Mouse (Mus musculus) naive thymus-derived CD4-positive, alpha-beta T cell, adult 2 months (primary cell): ENCODE results near the gene Agap1.

Experiments
- DNase-seq: peaks from one replicate; pipeline ENCODE4 v3.0.0-alpha.2; 2011; ENCODE audit warnings: low read depth

Gene Agap1

DNA sequence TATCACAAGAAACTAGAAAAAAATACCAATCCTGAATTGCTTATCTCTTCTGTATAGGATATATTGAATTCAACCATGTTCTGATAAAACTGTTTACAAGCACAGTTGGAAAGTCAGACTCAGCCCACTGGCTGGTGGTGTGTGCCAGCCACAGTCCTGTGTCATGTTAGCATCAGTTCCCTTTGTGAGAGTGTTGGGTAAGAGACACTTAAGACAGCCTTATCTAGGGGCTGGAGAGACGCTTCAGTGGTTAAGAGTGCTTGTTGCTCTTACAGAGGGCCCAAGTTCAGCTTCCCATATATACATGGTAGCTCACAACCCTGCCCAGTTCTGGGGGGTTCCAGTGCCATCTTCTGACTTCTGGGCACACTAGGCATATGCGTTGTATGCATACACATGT is 261.6 kb downstream of the Agap1 start:
- DNase-seq: no peak

DNA sequence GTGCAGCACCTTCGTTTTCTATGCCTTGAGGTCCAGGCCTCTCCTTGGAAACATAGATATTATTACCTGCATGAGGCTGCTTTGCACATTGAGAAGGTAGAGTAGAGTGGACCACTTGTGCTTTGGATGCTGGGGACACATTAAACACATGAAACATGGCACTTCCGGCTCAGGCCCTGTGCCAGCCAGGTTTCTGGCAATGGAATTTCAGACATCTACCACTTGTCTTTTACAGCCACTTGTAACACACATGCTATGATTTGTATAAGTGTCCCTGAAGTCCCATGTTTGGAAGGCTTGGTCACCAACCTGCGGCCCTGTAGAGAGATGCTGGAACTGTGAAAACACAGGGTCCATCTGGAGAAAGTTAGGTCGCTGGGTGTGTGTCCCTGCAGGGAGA is 262.5 kb downstream of the Agap1 start:
- DNase-seq: no peak

DNA sequence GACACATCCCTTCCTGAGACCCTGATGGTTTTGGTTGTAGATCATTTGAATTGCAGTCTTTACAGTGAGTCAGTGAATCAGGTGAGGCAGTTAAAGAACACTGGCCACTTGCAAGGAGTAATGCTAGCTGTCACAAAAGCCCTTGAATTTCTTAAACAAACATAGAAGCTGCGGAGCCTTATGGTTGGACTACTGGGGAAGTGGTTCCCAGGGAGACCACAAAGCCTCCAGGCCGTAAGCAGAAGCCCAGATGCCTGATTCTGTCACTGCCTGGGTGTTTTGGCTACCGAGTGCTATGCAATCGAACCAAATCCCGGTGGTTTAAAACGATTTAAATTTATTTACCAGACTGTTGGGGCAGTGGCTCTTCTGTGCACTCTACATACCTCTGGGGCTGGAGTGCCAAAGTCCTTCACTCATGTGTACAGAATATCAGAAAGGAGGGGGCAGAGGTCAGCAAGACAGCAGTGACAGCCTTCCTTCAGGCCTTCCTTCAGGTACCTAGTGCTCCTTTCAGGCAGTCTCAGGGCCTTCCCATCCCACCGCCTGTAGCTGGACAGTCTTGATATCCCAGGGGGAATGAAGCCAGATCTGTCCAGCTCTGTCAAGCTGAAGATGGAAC is 264.3 kb downstream of the Agap1 start:
- DNase-seq: no peak

GRCm38 (mm10) chr1:89724141-89724540 is 269.5 kb downstream of the Agap1 start:
- DNase-seq: no peak

DNA sequence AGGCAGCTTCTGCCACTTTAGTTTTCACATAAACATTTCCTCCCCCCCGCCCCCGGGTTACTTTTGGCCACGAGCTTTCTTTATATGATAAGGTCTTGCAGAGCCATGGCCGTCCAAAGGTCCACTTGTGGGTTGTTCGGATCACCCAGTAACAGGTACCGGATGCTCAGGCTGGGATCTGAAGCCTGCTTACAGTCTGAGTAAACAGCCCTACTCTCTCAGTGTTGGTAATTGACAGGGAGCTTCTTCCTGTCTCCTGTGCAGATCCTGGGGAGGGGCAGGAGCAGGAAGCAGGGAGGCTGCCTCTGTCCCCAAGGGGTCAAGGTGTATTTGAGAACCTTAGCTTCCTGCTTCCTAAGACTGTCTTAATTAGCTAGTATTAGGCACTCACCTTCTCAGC is 269.9 kb downstream of the Agap1 start:
- no peak for DNase-seq

DNA sequence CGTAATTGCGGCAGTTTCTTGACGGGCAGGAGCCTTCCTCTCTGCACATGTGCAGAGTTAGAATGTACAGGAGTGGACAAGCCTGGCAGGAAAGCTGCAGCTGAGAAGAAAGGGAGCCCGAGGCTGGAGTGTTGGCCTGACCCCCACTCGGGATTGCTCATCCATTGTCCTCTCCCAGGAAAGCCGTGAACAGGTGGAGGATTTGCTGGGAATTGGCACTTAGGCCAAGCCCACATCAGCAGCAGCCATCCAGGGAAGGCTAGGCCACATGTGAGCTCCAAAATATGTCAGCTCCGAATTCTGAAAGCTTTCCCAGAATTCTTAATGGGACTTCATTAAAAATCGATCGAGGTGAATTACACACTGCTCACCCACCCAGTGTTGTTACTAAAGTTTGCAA is 270.4 kb downstream of the Agap1 start:
- DNase-seq: no peak

DNA sequence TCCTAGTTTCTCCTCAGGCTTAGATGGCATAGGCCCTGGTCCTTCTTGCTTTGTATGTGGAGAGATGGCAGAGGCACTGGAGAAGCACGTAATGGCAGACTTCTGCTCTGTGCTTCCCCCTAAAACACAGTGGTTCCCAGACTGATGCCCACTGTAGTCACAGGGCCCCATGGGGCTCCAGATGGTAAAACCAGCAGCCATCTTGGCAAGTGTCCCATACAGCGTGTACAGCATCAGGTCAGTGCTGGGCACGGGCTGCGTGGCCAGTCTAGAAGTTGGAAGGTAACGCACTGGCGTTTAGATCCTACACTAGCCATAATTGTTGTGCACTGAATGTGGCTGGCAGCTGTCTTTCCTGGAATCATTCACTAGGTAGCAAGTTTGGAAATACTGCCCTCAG is 273.9 kb downstream of the Agap1 start:
- DNase-seq: no peak

DNA sequence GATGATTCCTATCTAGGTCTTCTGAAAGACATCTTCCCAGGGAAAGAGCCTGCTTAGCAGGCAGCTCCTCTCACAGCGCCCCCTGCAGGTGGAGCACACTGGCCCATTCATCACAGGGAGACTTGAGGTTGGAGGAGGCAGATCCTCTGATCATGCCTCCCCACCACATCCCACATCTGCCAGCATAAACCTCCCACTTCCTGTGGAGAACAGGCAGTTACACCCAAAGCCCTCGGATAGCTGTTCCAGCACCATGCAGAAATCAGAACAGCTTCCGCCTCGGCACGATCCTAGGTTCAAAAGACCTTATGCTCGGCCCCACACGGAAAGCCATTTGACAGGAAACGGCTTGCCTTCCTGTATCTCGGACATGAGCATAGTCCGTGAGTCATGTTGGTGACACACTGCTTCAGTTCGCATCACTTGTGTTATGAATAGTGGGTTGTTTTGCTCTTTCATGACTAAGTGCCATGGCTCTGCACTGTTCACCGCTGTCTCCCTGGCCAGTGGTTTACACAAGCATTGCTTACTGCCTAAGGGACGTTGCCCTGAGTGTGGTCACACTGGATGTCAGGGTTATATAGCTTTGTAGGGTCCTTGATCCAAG is 276.1 kb downstream of the Agap1 start:
- DNase-seq: no peak

DNA sequence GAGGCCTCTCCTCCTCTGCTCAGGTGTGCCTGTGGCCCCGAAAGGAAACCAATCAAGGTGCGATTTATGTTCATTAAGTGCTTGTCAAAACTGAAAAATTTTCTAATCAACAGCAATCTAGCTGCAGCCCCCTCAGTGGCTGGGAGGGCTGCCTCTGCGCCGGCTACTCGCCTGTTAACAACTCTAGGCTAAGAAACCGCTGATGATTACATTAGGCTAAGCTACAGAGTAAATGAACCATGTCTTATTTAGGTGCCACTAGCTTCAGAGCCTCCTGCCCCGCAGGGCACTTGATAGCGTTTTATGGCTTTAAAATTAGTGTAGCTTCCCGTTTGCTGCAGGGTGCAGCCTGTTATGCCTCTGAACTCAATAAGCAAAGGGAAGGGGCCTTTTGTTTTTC is 279.8 kb downstream of the Agap1 start:
- DNase-seq: no peak

DNA sequence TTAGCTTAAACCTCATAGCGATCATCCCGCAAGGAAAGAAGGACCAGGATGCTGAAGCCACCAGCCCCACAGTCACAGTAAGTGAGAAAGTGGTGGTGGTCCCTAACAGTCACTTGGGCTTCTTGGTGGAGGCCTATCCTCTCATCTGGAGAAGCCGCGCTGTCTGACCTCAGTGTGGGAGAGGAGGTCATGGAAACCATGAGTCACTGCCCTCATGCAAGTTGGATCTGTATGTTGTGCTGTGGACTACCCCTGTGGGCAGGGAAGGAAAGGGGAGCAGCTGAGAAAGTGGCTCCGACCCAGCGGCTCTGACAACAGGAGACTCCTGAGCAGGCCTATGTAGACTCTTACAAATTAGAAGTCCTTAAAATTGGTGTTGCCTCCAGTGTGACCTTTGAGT is 280.5 kb downstream of the Agap1 start:
- DNase-seq: no peak

DNA sequence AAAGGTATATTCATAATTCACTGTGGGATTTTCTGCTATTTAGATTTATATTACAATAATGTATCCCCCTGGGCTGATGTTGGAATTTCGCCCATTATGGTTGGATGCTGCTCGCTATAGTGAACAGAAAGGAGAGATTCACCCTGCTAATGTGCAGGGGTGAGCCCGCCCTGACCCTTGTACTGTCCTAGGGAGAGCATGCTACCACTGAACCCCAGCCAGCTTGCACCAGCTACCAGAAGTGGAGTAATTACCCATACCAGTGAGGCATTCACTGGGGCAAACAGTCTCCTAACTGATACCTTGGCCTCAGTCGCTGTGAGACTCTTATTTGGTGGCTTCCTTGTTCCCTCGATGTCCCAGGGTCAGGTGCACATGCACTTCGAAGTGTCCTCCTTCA is 281.4 kb downstream of the Agap1 start:
- no peak for DNase-seq

DNA sequence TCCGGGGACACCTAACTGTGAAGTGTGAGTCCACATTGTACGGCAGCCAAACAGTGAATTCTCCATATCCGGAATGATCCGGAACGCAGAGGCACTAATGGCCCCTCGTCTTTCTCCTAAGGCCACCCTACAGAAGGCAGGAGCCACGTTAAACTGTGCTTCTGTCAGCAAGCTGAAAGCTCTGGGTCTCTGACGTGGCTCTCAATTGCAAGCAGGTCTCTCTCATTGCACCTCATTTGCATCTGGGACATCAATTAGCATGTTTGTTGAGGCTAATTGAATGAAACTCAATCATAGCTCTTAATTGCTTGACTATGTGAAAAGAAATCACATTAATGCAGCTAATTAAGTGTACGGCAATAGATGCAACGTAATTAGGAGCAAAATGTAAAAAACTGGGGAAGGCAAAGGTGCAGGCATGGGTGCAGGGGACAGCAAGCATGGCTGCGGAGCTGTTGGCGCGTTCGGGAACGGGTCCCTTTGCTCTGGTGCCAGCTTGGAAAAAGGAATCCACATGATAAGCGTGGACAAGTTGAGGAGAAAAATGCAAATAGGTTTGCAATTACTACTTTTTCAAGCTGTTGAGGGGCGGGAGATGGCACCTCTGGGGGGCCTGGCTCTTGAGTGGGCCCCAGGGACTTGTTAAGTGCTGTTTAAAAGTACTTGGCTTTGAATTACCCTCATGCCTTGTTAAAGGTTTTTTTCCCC is 284.6 kb downstream of the Agap1 start:
- DNase-seq: no peak

GRCm38 (mm10) chr1:89739775-89740099 is 285.1 kb downstream of the Agap1 start:
- DNase-seq: no peak

- DNase-seq: no peak
Observed at GRCm38 (mm10) chr1:89742359-89742758, 287.8 kb downstream of the Agap1 start.

GRCm38 (mm10) chr1:89746171-89746570 is 291.6 kb downstream of the Agap1 start:
- no peak for DNase-seq

- no peak for DNase-seq
Observed at GRCm38 (mm10) chr1:89749666-89750065, 295.1 kb downstream of the Agap1 start.

DNA sequence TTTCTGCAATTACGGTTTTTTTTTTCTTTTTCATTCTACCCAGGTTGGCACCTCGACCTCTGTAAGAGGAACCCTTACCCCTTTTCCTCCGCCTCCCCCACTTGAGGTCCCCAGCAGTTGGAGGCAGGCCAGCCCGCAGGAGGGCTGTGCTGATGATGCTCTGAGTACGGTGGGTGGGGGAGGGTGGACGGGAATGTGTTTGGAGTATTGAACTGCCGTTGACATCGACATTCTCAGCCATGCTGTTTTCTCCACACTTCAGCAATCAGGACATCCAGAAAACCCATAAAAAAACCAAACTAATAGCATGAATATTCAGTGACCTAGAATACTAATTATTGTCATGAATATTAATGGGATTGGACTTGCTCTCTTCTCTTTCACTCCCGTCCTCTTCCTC is 295.9 kb downstream of the Agap1 start:
- no peak for DNase-seq

- DNase-seq: no peak
Observed at GRCm38 (mm10) chr1:89750921-89751320, 296.3 kb downstream of the Agap1 start.

GRCm38 (mm10) chr1:89751344-89751743 is 296.7 kb downstream of the Agap1 start:
- no peak for DNase-seq

GRCm38 (mm10) chr1:89752659-89753058 is 298.1 kb downstream of the Agap1 start:
- no peak for DNase-seq

DNA sequence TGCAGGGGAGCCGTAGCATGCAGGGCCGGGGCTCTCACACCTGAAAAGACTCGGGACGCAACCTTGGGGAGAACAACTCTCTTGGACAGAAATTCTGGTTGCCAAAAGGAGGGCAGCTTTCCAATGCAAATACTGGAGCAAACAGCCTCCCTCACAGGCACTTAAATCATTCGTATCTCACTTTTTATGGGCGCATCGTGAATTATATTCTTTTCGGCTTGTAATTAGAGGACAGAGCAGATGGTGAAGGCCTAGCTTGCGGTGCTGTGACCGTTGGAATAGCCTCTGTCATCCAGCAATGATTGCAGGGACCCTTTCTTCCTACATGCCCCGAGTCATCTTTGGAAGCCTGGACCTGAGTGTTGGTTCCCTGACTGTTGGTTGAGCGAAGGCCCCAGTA is 300.8 kb downstream of the Agap1 start:
- DNase-seq: no peak

GRCm38 (mm10) chr1:89756387-89756786 is 301.8 kb downstream of the Agap1 start:
- no peak for DNase-seq

GRCm38 (mm10) chr1:89757545-89757944 is 302.9 kb downstream of the Agap1 start:
- DNase-seq: peak; percentile 2

DNA sequence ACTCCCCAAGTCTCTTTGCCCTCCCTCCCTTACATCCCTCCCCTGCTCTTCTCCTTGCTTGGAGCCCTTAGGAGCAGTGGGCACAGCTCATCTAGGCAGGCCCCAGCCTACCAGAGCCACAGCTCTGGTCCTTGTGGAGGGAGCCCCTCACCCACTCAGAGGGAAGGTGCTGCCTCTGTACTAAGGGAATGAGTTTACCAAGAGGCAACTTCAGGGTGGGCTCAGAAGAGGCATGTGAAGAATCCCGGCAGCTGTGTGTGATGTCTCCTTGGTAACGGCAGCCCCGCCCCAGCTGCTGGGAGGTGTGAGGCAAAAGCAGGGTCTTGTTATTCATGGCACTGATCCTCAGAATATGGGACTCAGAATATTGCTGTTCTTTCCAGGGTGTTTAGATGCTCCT is 309.3 kb downstream of the Agap1 start:
- DNase-seq: no peak
